Mouse (Mus musculus) gastrocnemius, postnatal 10 days (tissue): ENCODE results near the gene Cd300lf. TPM values are rescaled to one million over a fixed set of nuclear protein-coding genes. Genes with fewer than 3 reads are reported as not detected.

ENCODE experiments used
- DNase-seq: peaks from one replicate; pipeline ENCODE4 v3.0.0; 2021; ENCODE audit warnings: mixed read lengths
- total RNA-seq, 2 experiments: library from RNA; stranded (reverse); gene quantifications; 2 replicates each; pipeline ENCODE4 v1.2.3; 2021

Cd300lf gene
- total RNA-seq, 2 experiments from 2014 or later = 0.34 TPM; not detected in 1

GRCm38 (mm10) chr11:115160883-115161577 lies 27.2 kb upstream of the Cd300lf start:
- peak; percentile 90 for DNase-seq

GRCm38 (mm10) chr11:115160016-115160797 lies 26.4 kb upstream of the Cd300lf start:
- DNase-seq = peak; percentile 76

GRCm38 (mm10) chr11:115157933-115158719 lies 24.3 kb upstream of the Cd300lf start:
- no peak for DNase-seq

- DNase-seq = no peak
Observed at GRCm38 (mm10) chr11:115155053-115155634, 21.4 kb upstream of the Cd300lf start.

DNA sequence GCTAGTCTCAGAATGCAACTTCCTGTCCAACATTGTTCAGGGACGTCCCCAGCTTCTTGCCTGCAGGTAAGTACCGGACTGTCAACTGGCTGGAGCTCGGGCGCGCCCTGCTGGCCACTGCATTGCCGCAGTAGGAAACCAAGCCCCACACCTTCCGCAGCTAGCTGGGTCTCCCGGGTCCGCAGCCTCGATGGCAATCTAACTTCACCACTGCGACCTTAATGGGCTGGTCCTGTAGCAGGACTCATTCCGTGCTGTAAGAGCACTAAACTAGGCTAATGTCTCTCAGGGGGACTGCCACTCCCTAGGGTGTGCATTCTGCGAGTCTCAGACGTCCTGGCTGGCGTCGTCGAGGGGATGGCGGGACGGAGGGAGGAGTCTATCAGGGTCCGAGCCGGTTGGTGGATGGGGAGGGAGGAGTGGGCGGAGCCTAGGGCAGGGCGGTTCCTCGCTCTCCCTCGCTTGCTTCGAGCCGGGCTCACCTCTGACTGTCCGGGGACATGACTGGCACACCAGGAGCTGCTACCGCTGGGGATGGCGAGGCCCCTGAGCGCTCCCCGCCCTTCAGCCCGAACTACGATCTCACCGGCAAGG lies 20.0 kb upstream of the Cd300lf start:
- peak; percentile 71 for DNase-seq

- no peak for DNase-seq
Observed at GRCm38 (mm10) chr11:115153088-115153487, 19.3 kb upstream of the Cd300lf start.

DNA sequence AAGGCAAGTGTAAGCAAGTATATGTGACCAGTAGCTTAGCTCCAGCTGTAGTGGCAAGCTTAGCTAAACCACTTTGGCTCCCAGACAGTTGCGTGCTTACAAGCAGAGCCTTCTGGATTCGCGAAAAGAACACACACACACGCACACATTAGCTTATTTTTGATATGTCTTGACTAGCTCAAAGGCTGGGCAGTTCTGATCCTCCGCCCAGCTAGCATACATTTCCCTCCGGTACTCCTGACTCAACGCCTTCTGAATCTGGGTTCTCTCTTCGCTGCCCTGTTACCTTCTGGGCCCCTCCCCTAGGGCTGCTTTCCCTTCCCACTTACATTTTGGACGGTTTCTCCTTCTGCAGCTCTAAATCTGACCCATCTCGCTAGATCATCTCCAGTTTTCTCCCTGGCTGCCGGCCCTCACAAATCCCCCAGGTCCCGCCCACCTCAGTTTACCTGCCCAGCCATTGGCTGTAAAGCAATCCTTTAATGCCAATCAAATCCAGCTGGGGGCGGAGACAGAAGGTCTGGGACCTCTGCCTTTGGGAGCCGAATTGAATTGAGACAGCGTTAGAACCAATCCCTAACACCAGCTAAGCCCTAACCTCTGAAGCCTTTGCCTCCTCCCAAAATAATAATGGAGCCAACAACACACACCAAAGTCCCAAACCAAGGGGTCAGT lies 18.1 kb upstream of the Cd300lf start:
- no peak for DNase-seq

DNA sequence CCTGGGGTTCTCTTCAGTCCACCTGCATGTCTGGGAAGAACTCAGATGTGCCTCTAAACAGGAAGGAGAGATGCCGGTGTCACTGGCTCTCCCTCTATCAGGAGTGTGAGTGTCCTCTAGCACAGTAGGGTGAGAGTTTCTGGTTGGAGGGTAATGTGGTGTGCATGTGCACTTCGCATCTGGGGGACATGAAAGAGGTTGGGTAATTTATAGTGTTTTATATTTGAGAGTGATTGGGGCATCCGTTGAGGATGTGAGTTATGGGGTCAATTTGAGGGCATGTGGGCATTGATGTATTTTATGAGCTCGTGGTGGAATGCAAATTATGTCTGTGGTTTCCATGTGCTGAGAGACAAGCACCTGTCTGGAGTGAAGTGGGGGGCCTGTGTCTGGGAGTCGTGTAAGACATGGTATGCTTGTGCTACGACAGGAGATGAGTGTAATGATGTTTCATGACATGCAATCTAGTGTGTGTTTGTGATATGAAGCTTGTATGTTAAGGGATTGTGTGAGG lies 17.0 kb upstream of the Cd300lf start:
- no peak for DNase-seq

- no peak for DNase-seq
Observed at GRCm38 (mm10) chr11:115147813-115148212, 14.0 kb upstream of the Cd300lf start.

DNA sequence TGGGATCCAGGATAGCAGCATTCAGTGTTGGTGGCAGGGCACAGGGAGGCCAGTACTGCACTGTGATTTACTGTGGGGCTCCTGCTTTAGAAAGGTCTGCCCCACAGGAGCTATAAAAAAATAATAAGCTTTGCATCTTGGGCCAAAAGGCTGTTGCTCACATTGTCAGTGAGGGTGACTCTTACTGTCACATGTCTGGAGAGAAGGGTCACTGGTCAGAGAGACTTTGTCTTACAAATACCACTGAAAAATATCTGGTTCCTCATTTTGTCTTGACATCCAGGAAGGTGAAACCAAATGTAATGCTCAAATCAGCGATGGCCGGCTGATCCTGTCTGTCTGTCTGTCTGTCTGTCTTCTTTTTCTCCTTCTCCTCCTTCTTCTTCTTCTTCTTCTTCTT lies 8.2 kb upstream of the Cd300lf start:
- DNase-seq = no peak

DNA sequence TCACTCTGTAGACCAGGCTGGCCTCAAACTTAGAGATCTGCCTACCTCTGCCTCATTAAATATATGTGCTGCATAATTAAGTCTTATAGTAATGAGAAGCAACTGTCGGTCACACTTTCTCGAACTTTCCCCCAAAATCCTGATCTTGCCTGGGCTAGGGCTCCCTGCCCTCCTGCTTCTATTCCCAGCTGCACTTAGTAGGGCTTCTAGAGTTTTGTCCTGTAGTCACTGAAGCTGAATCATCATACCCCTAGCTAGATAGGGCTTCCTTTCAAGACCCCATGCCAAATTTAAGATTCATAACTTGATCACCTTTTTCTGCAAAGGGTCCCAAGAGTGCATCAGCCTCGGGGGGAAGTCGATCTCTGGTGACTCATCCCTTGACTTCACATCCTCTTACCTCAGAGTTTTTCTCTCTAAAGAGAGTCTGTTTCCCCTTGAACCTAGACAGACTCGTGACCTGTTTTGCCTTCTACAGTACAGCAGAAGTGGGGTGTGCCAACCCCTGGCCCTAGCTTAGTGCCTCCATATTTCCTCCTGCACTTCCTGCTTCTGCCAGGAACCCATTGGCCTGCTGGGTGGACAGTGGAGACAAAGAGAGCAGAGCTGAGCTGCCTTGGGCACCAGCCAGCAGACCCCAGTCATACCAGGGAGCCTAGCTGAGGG lies 4.9 kb upstream of the Cd300lf start:
- DNase-seq = no peak

- DNase-seq = no peak
Observed at GRCm38 (mm10) chr11:115131768-115132381, 1.9 kb downstream of the Cd300lf start.

DNA sequence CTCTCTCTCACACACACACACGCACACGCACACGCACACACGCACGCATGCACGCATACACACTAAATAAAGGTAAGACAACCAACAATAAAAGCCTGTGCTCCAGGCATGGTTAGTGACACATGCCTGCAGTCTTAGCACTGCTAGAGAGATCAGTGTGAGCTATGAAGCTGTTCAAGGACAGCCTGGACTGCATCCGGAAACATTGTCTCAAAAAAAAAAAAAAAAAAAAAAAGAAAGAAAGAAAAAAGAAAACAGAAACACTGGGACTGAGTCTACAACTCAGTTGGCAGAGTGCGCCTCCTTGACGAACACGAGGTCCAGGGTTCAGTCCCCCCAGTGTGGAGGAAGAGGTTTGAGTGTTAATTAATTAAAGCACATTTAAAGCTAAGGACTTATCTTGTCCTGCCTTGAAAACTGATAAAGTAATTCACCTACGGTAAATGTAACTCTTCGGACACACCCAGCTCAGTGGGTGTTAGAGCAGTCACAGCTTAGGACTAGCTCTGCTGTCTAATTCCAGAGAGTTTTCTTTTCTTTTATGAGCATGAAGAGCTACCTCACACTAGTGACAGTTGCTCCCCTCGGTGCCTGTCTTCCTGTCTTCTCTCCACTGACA lies 4.2 kb downstream of the Cd300lf start:
- no peak for DNase-seq

GRCm38 (mm10) chr11:115128483-115128882 lies 5.3 kb downstream of the Cd300lf start:
- no peak for DNase-seq

GRCm38 (mm10) chr11:115119409-115119808 lies 14.4 kb downstream of the Cd300lf start:
- DNase-seq = no peak

DNA sequence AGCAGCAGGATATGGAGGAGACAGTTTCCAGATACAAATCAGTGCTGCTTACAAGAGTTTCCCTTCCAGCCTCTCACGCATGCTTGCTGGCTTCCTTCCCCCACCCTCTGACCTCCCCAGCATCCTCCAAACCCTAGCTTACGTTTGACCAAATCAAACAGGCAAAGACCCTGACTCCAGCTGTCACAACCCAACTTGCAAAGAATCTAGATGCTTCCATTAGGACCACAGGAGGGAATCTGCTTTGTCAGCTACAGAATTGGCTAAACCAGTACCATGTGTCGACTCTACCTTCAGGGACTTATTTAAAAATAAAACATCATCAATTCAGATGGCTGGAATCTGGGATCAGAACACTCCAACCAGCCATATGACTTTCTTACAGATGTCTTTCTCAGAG lies 21.6 kb downstream of the Cd300lf start:
- DNase-seq = no peak

- no peak for DNase-seq
Observed at GRCm38 (mm10) chr11:115110271-115110670, 23.5 kb downstream of the Cd300lf start.

- DNase-seq = no peak
Observed at GRCm38 (mm10) chr11:115108176-115108575, 25.6 kb downstream of the Cd300lf start.

DNA sequence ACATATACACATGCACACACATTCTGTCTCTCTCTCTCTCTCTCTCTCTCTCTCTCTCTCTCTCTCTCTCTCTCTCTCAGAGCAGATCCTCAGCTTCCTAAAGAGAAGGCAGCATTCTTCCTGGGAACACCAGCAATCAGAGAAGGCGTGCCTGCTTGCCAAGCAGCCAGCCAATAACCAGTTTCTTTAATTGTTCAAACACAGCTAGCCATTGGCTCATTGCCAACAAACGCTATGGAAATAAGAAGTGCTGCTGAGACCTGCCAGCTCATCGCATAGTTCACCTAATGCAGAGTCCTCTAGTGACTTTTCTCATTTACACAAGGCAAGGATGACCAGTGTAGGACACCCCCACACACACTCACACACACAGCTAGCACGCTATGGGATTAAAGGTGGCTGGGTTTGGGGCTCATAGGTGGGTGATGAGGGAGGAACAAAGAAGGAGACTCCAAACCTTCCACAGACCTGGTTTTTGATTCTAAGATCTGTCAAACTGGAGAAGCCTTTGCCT lies 26.3 kb downstream of the Cd300lf start:
- no peak for DNase-seq

DNA sequence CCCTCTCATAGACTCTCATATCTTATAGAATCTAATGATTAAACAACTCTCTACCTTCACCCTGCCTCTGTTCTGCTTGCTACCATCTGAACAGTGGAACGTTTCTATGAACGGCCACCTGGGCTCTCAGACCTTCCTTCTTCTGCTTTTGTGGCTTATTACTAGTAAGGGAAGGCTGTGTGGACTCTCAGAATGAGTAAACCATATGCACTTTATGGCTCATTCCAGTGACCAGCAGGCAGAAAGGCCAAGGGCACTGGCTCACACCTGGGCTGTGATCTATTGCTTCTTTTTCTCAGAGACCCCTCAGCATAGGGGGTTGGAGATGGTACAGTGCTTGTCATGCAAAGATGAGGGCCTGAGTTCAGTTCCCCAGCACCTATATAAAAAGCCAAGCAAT lies 27.2 kb downstream of the Cd300lf start:
- DNase-seq = no peak
